Mouse (Mus musculus): ENCODE data around the gene Tcp11.

- 0 out of 2 replicates have a peak, but pooled peaks have one; percentile 16 for TF ChIP-seq CTCF (IDR thresholded peaks at IDR 0.05; ENCODE audit: borderline replicate concordance, insufficient read depth, low read length)
- TF ChIP-seq POLR2A (IDR thresholded peaks at IDR 0.05; ENCODE audit: low read depth, low read length): no peak
Measured at GRCm38 (mm10) chr17:28081385-28081784, 946 bp upstream of the Tcp11 start.

All from embryonic fibroblast, embryonic 13.5 days (primary cell).